Mouse (Mus musculus): ENCODE results near the gene Tor1aip1. TPM values are rescaled to one million over a fixed set of nuclear protein-coding genes. Genes with fewer than 3 reads are reported as not detected.
A peak's percentile ranks its signal among the peaks of the same experiment; 100 is the strongest.

The Tor1aip1 gene
- total RNA-seq, 1 experiment from 2014 or later, result 98.7 TPM

DNA sequence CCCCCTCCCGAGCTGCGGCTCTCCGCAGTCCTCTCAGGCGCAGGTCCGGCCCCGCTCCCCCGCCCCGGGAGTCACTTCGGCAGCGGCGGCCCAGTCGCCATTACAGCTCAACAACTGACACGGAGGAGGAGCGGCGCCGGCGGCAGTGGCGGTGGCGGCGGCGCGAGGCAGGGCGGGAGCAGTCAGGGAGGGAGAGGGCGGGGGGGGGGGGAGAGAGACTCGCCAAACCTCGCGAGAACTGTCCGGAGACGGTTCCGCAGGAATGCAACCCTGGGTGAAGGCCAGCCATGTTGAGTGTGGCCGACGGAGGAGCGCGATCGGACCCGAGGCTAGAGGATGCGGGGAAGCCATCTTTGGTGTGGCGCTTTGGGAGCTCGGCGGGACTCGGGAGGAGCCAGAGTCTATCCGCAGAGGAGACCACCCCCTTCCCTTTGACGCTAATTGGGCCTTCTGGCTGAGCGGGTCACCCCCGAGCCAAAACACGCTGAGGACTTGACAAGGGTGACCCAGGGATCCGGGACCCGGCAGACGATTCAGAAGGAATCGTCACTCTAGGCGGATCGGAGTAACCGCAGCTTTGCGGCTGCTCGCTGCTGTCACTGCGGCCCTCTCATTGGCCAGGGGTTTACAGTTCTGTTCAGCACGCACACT, 63.1 kb downstream of the Tor1aip1 start, which contains the start of gene Cep350:
Gene Cep350 (minus strand): TSS at position 188 of the 651 bp plus-strand sequence.
- peak; percentile 93 for ATAC-seq (ENCODE audit: extremely low read depth, insufficient number of reproducible peaks, low FRiP score, poor library complexity, severe bottlenecking)

DNA sequence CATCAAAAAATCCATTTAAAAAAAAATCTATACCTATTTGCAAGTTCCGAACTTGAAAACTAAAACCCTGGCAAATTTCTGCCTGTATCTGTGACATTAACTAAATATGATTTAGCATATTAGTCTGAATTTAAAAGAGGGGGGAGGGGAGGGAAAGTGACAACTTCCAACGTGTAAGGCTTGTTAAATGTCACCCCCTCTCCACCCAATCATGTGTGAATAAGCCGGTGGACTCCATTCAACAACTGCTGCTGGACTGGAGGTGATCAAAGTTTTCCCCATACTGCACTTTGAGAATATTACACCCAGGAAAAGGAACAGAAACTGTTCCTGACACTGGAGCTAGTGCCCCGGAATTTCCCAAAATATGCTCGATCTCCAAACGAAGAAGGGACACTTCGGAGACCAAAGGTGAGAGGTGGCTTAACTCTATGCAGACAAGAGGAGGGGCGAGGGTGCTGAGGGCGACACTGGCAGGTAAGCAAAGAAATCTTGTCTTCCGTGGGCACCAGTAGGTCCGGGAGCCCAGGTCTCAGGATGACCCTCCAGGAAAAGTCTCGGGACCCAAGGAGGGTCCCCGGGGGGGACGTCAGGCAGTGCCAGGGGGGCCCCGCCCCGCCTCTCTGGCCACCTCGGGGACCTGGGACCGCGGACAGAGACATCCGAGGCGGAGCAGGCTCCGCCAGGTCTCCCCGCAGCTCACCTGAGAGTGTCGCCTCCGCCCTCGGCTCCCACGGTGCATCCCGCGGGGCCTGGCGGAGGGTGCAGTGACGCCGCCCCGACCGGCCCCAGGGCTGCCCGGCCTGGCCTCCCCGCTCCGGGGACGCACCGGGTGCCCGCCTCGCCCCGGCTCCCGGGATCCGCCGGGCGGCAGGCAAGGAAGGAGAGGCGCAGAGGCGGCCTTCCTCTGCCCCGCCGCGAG, 63.9 kb downstream of the Tor1aip1 start:
- ATAC-seq (ENCODE audit: extremely low read depth, insufficient number of reproducible peaks, low FRiP score, poor library complexity, severe bottlenecking), result no peak

Other genes with a start within 250 kb of the Tor1aip1 start
- gene Qsox1, start 223.6 kb downstream of the Tor1aip1 start, total RNA-seq (2017), result 20.0 and 21.1 TPM in 2 replicates
- gene Cep350, start 63.2 kb downstream of the Tor1aip1 start, total RNA-seq (2017), result 88.4 and 106 TPM in 2 replicates
- gene Tor1aip2, start 1.1 kb downstream of the Tor1aip1 start, total RNA-seq (2017), result 53.5 and 59.8 TPM in 2 replicates
- not detected in 2 replicates for gene Fam163a, start 168.5 kb upstream of the Tor1aip1 start, total RNA-seq (2017)